Mouse (Mus musculus): ENCODE data around the gene Gpc6.

DNA sequence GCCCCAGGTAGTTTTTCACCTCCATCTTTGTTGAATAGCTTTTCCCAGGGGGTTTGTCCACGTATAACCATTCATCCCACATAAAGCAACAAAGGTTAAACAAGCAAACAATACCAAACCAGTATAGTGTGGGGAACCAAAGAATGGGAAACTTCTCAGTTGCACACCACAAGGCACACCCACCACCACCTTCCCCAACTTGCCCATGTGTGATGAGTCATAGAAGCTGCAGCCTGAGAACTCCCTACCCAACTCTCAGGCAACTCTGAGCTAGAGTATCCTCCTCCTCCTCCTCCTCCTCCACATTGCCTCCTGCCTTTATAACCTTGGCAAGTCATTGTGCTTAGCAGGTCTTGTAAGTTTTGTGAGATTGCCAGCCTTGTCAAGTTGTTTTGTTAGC, 718.0 kb downstream of the Gpc6 start:
- TF ChIP-seq CTCF (IDR thresholded peaks at IDR 0.05; ENCODE audit: low read depth) (no peak), EP300 (IDR thresholded peaks at IDR 0.05; ENCODE audit: low read depth) (no peak)

Data from heart, postnatal 0 days (tissue).